Mouse (Mus musculus) stomach, postnatal 0 days (tissue): Measurements from ENCODE around the gene Hes5. TPM values are rescaled to one million over a fixed set of nuclear protein-coding genes. Genes with fewer than 3 reads are reported as not detected.

ENCODE experiments used
- ATAC-seq: fragments of 200-750 bp; cut with Nextera tagmentation; 2 replicates; pipeline ENCODE4 v1.8.0; 2017; ENCODE audit not compliant: low FRiP score, low TSS enrichment
- DNase-seq: peaks from one replicate; pipeline ENCODE4 v3.0.0-alpha.2; 2016; ENCODE audit warnings: low spot score
- H3K27ac ChIP-seq: fragments of 300-500 bp; sonication (generic); replicated peaks from 2 replicates; pipeline ENCODE4 v1.5.1; 2014; ENCODE audit warnings: mild to moderate bottlenecking, control low read depth
- H3K27me3 ChIP-seq: fragments of 300-500 bp; sonication (generic); 2 replicates; pipeline ENCODE4 v1.6.1; 2014; ENCODE audit warnings: low read length; ENCODE audit not compliant: control insufficient read depth, insufficient read depth
- H3K36me3 ChIP-seq: fragments of 300-500 bp; sonication (generic); 2 replicates; pipeline ENCODE4 v1.6.1; 2014; ENCODE audit warnings: low read length, mixed read lengths; ENCODE audit not compliant: control insufficient read depth, insufficient read depth
- H3K4me1 ChIP-seq: fragments of 300-500 bp; sonication (generic); replicated peaks from 2 replicates; pipeline ENCODE4 v1.6.1; 2014; ENCODE audit warnings: antibody characterized with exemption; ENCODE audit not compliant: control insufficient read depth, insufficient read depth
- H3K4me2 ChIP-seq: fragments of 300-500 bp; sonication (generic); replicated peaks from 2 replicates; pipeline ENCODE4 v1.6.1; 2014; ENCODE audit warnings: low read depth, mild to moderate bottlenecking, control low read depth, moderate library complexity
- H3K4me3 ChIP-seq: fragments of 300-500 bp; sonication (generic); 2 replicates; pipeline ENCODE4 v1.5.1; 2014; ENCODE audit warnings: low read depth, low read length, control low read depth
- H3K9ac ChIP-seq: fragments of 300-500 bp; sonication (generic); 2 replicates; pipeline ENCODE4 v1.6.1; 2014; ENCODE audit warnings: mild to moderate bottlenecking, low read length, control low read depth, mixed read lengths
- H3K9me3 ChIP-seq: fragments of 300-500 bp; sonication (generic); 2 replicates; pipeline ENCODE4 v1.6.1; 2016; ENCODE audit warnings: low read length; ENCODE audit not compliant: control insufficient read depth
- CTCF ChIP-seq: IDR thresholded peaks from 2 replicates; pipeline ENCODE4 v1.5.1; 2016; ENCODE audit warnings: antibody characterized with exemption, low read depth, mild to moderate bottlenecking, moderate library complexity
- EP300 ChIP-seq: optimal IDR thresholded peaks from 2 replicates; pipeline ENCODE3; 2016; ENCODE audit warnings: antibody characterized with exemption
- WGBS: fragments of 180-500 bp; shearing (Covaris S2); extraction: QIAGEN DNeasy Blood & Tissue Kit; methylation state at CpG from one replicate; pipeline ENCODE4 v1.1.7; 2014; 5-methylcytosine and 5-hydroxymethylcytosine counted together
- polyA plus RNA-seq: library from polyadenylated mRNA; unstranded; fragments of >200 nt; fragmentation: Nextera tagmentation; extraction: Ambion mirVana; gene quantifications from 2 replicates; pipeline ENCODE4 v1.2.1, GENCODE M21; 2015

Gene Hes5
- polyA plus RNA-seq, 1 experiment from 2014 or later: 0.24 TPM

- no peaks in the 10 kb centered on the region for H3K27me3 ChIP-seq
- no peak for DNase-seq
- no peaks in the 10 kb centered on the region for H3K4me1 ChIP-seq
- 70% methylated on average over 4 of the region's 4 CpGs for WGBS
- ATAC-seq: peak; percentile 66
- TF ChIP-seq EP300 (no peak), CTCF (no peak)
- no peak overlapping the region for H3K4me3 ChIP-seq
- H3K36me3 ChIP-seq: no peaks in the 10 kb centered on the region; the same call in 1 of the 2 replicates
- H3K9ac ChIP-seq: no peak overlapping the region
- H3K4me2 ChIP-seq: no peak overlapping the region
- no peak overlapping the region for H3K27ac ChIP-seq
- no peaks in the 10 kb centered on the region for H3K9me3 ChIP-seq
These were observed 44.1 kb upstream of the Hes5 start for GRCm38 (mm10) chr4:154916662-154917061.

DNA sequence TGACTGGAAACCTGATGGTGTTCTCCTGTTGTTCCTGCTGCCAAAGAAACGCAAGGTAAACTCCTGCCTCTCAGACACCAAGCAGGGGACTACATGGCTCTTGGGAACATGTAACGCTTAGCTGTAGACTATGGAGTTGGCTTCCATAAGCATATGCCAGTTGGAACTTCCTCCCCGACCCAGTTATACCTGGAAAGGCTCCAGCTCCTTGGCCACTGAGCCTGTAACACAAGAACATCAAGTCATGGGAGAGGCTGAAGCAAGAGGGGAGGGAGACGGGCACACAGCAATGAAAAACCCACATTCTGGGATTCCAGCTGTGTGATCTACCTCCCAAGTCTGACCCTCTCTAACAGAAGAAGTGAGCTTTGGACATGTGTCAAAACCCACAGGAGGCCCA, 38.4 kb upstream of the Hes5 start:
- Histone ChIP-seq H3K4me2 (no peak overlapping the region), H3K36me3 (no peaks in the 10 kb centered on the region; the same call in 1 of the 2 replicates), H3K4me3 (no peak overlapping the region), H3K4me1 (no peaks in the 10 kb centered on the region), H3K9ac (no peak overlapping the region), H3K27ac (no peak overlapping the region), H3K9me3 (no peaks in the 10 kb centered on the region), H3K27me3 (no peaks in the 10 kb centered on the region)
- TF ChIP-seq EP300 (no peak), CTCF (no peak)
- 78% methylated on average over 4 of the region's 4 CpGs for WGBS
- ATAC-seq (no peak), DNase-seq (no peak)

DNA sequence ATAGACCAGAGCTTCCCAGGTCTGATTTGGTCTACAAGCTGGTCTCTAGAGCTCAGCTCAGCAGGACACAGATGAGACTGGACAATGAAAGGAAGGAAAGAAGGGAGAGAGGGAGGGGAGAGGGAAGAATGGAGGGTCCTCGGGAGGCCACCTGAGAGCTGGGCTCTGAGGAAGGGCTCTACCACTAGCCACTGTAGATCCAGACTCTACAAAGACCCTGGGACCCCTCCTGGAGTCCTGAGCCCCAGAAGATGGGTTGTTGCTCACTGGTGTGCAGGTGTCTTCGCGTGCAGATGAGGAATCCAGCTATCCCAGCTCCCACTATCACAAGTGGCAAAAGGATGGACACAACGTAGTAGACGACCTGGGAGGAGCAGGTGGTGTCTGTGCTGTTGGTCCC, 37.8 kb upstream of the Hes5 start:
- TF ChIP-seq EP300: no peak
- TF ChIP-seq CTCF: no peak
- no peaks in the 10 kb centered on the region for H3K27me3 ChIP-seq
- DNase-seq (no peak), ATAC-seq (no peak)
- 85% methylated on average over 5 of the region's 5 CpGs for WGBS
- H3K4me2 ChIP-seq: no peak overlapping the region
- no peaks in the 10 kb centered on the region; the same call in 1 of the 2 replicates for H3K36me3 ChIP-seq
- no peak overlapping the region for H3K9ac ChIP-seq
- H3K4me3 ChIP-seq: no peak overlapping the region
- no peak overlapping the region for H3K27ac ChIP-seq
- peaks cover 3% of the 10 kb centered on the region; the same call in 1 of the 2 replicates for H3K4me1 ChIP-seq
- no peaks in the 10 kb centered on the region for H3K9me3 ChIP-seq

DNA sequence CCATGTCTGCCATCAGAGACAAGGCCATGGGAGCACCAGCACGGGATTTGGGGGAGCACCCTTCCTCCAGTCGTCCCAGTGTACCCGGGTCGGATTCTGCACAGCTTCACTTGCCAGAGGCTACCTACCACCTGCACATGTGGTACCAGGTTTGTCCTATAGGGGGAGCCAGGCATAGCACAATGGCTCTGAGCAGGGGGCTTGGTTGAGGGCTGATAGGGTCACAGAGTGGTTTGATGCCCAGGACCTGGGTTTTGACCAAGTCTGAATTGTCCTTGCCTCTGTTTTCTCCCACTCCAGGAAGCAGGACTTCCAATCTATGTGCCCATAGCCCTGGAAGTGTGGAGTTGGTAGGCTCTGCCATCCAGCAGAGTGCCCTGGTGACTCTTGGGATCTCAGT, 35.3 kb upstream of the Hes5 start:
- peak; percentile 58 for TF ChIP-seq CTCF
- no peak for TF ChIP-seq EP300
- Histone ChIP-seq H3K27ac (no peak overlapping the region), H3K9ac (no peak overlapping the region), H3K9me3 (no peaks in the 10 kb centered on the region), H3K4me1 (peaks cover 3% of the 10 kb centered on the region; the same call in 1 of the 2 replicates), H3K36me3 (no peaks in the 10 kb centered on the region), H3K4me2 (no peak overlapping the region), H3K4me3 (no peak overlapping the region), H3K27me3 (no peaks in the 10 kb centered on the region)
- DNase-seq: no peak
- no peak for ATAC-seq
- 56% methylated on average over 4 of the region's 4 CpGs for WGBS

DNA sequence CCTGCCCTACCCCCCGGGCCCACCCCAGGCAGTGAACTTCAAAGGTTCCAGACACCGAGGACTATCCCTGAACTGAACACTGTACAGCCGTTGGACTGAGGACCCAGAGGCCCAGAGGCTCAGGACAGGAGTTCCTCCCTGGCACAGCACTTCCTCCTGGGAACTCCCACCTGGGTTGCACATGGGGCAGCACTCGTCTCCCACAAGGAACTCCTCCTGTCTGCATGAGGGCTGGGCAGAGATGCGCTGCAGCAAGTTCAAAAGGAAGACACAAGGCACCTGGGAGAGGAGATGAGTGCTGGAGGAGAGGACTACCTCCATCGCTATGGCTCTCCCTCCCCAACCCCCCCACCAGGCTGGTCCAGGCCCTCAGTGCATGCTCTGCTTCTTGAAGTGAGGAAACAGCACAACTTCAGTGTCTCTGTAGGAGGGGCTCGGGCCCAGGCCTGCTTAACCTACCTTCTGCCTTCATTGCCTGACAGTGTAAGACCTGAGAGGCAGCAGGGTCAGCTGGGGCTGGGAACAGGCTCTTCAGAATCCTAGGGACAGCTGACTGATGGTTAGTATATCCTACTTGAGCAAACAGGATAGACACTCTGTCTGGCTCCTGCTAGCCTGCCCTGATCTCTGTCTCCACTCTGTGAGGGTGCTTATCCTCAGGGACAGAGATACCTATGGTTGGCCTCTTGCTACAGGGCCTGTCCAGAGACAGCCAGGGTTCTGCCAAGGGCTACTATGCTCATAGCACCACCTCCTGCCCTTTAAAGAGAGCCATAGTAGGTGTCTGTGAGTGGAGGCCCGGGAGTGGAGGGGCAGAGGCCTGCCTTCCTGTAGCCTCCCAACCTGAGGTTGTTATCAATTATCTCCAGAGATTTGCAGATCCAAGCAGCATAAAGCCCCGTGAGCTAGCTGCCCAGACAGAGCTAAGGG, 33.5 kb upstream of the Hes5 start:
- Histone ChIP-seq H3K36me3 (no peaks in the 10 kb centered on the region), H3K4me2 (peak overlapping the region; percentile 62), H3K9me3 (no peaks in the 10 kb centered on the region), H3K9ac (peak overlapping the region; percentile 55), H3K27ac (peak overlapping the region; percentile 71), H3K4me3 (peak overlapping the region; percentile 38), H3K27me3 (no peaks in the 10 kb centered on the region), H3K4me1 (peaks cover 3% of the 10 kb centered on the region; the same call in 1 of the 2 replicates)
- DNase-seq (no peak), ATAC-seq (peak; percentile 28; the same call in 1 of the 2 replicates)
- no peak for TF ChIP-seq EP300
- no peak for TF ChIP-seq CTCF
- WGBS: 56% methylated on average over 9 of the region's 9 CpGs

DNA sequence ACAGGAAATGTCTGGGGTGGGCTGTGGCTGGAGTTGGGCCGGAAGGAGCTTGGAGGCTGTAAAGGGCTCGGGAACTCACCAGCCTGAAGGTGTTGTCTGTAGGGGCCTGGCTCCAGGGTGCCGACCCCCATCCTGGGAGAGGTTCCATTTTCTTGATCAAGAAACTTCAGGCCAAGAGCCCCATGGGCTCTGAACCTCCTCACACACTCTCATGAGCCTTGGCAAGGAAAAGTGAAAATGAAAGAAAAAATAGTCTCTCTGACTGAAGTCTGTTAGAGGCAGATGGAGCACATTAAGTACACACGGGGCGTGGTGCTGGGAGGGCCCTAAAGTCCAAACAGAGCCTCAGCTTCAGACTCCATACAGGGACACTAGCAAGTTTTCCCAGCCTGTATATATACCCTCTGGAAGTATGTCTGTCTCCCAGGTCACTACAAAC, 32.8 kb upstream of the Hes5 start:
- WGBS: 14% methylated on average over 5 of the region's 5 CpGs
- no peaks in the 10 kb centered on the region for H3K36me3 ChIP-seq
- peak overlapping the region; percentile 62 for H3K4me2 ChIP-seq
- TF ChIP-seq CTCF: no peak
- no peak for TF ChIP-seq EP300
- no peaks in the 10 kb centered on the region for H3K9me3 ChIP-seq
- peak overlapping the region; percentile 38 for H3K4me3 ChIP-seq
- H3K9ac ChIP-seq: peak overlapping the region; percentile 55
- peaks cover 3% of the 10 kb centered on the region; the same call in 1 of the 2 replicates for H3K4me1 ChIP-seq
- H3K27me3 ChIP-seq: no peaks in the 10 kb centered on the region
- DNase-seq (peak; percentile 67), ATAC-seq (peak; percentile 71)
- peak overlapping the region; percentile 71 for H3K27ac ChIP-seq
